Mouse (Mus musculus) hindlimb bud, embryonic 11.5 days (tissue): Measurements from ENCODE around the gene Kat7.

ENCODE experiments used
- DNase-seq: peaks from one replicate; pipeline ENCODE4 v3.0.0-alpha.2; 2012; ENCODE audit warnings: low read depth, low spot score; ENCODE audit errors: extremely low spot score

Kat7 gene

DNA sequence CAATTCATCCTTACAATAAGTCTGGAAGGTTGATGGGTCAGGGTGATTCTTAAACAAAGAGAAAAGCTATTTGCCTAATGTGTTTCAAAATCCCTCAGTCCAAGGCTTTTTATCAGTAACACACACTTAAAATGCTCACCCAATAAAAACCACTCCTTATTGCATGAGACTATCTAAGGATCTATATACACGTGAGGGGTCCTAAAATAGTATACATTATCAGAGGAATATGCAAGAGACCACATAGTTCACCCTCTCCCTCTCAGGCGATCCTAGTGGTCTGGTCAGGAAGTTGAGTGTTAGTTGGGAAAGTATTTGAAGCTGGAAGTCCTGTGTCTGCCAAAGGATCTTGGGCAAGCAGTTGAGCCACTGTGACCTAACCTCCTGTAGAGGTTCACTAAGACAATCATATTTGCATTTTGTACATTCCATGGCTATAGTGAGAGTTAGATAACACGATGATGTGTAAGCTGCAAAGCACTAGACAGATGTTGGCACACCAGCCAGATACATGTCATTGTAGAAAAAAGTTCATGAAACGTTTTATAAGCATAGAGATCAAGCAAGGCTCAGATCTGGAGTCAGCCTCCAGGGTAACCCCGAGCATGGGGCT, 24.5 kb upstream of the Kat7 start:
- no peak for DNase-seq

- no peak for DNase-seq
These were observed 23.8 kb upstream of the Kat7 start for GRCm38 (mm10) chr11:95333805-95334204.

GRCm38 (mm10) chr11:95333209-95333608, 23.2 kb upstream of the Kat7 start:
- no peak for DNase-seq

GRCm38 (mm10) chr11:95330662-95331061, 20.6 kb upstream of the Kat7 start:
- no peak for DNase-seq

DNA sequence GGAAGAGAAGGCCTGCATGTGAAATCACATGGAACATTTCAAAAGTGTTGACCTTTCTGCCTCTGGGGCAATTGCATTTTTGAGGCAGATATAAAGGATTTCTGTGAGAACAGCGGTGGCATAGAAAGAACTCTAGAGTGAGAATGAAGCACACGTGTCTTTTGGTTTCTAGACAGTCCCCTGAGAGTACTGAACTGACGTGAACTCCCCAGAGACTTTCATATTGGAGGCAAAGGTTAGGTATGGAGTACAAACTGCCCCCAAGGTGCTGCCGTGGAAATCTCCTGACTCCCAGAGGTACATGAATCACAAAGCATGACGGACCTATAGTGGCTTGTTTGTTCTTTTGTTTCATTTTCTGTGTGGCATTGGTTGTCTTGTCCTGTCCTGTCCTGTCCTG, 18.6 kb upstream of the Kat7 start:
- no peak for DNase-seq

GRCm38 (mm10) chr11:95326243-95326642, 16.2 kb upstream of the Kat7 start:
- no peak for DNase-seq

- DNase-seq = no peak
These were observed 15.8 kb upstream of the Kat7 start for GRCm38 (mm10) chr11:95325832-95326231.

DNA sequence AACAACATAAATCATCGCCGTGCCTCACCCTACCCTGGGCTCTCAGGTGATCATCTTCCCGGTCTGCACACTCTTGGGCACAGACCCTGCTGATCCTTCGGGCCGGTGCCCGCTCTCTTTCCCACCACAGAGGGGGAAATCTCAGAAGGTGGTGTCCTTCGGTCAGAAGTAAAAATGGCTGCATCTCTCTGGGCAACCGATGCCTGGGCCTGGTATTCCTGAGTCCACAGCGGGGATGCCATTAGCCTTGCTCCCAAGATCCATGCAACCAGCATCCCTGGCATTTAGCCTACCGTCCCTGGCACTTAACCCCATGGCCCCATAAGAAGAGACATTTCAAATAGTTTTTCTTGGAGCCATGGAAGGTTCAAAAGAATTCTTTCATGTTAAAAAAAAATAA, 14.1 kb upstream of the Kat7 start:
- DNase-seq = no peak

DNA sequence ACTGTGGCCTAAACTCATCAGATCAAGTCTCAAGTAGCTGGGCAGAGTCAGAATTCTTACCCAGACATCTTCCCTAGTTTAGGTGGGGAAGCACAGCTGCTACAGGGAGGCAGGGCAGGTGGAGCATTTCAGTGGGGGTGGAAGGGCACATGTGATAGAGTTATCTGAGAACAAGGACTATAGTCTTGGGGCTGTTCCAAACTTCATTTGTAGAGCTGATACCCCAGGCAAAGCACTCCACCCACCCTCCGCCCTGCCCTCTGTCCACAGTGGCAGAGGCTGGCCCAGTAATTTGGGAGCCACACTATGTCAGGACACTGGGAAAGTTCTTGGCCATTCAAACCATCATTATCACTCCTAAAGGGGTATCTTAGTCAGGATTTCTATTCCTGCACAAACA, 10.0 kb upstream of the Kat7 start:
- no peak for DNase-seq

DNA sequence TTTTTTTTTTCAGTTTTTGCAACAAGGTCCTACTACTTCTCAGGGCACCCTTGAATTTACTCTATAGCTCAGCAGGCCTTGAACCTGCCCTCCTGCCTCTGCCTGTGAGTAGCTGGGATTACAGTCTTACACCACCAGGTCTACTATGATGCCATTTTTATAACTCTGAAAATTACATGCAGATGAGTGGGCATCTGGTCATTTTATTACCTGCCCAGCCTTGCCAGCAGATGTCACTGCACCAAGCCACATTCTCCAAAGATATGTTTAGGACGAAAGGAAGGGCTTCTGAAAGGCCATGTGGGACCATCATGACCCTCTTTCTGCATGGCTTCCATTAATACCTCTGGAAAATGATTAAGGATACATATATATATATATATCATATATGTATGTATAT, 9.5 kb upstream of the Kat7 start:
- DNase-seq = no peak

GRCm38 (mm10) chr11:95318116-95318515, 8.1 kb upstream of the Kat7 start:
- no peak for DNase-seq

- no peak for DNase-seq
These were observed 5.3 kb upstream of the Kat7 start for GRCm38 (mm10) chr11:95315215-95315955.

- no peak for DNase-seq
These were observed 1.4 kb upstream of the Kat7 start for GRCm38 (mm10) chr11:95311425-95311807.

DNA sequence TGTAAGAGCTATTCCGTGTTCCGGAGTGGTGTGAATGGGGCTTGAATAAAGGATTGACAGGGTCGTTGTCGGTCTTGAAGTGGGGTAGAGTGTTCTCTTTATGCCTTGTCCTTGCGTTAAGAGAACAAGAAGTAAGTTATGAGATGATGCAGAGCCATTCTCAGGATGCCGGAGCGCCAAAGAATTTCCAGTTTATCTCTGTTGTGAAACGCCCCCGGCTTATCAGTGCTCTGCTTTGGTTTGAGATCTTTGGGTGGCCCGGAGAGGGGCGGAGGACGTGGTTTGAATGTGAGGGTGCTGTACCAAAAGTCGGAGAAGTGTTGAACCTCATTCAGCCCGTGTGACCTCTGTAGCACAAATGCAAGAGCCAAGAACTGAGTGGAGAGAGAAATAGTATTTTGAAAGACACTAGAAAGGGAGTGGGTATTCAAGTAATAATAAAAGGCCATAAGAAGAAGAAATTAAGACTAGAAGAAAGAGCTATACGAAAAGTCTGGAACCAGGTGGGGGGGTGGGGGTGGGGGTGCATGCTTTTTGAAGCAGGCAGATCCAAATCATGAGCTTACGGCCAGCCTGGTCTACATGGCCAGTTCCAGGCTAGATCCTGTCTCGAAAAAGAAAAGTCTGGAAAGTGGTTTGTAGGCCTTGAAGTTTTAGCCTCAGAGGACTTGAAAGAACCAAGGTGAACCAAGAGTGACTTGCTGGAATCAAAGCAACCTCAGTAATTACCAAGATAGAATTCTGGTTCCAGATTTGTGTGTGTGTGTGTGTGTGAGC, 790 bp upstream of the Kat7 start:
- DNase-seq = no peak

- peak; percentile 86 for DNase-seq
These were observed 488 bp downstream of the Kat7 start for GRCm38 (mm10) chr11:95309510-95310006.

DNA sequence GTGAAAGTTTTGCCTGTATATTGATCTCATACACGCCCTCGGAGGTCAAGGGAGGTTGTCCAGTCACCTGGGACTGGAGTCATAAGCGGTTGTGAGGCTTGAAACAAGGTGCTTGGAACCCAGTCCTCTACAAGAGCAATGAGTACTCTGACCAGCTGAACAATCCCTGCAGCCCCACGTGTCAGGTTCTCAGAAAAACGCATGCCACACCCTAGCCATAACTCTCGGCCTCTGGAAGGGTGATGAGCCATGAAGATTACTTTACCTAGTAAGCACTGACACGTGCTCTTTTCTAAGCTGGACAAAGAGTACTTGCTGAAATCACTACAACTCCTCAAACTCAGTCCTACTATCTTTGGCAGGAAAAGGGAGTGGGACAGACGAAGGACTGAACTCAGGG, 2.5 kb downstream of the Kat7 start:
- DNase-seq = no peak

- DNase-seq = no peak
These were observed 4.4 kb downstream of the Kat7 start for GRCm38 (mm10) chr11:95305600-95305999.

DNA sequence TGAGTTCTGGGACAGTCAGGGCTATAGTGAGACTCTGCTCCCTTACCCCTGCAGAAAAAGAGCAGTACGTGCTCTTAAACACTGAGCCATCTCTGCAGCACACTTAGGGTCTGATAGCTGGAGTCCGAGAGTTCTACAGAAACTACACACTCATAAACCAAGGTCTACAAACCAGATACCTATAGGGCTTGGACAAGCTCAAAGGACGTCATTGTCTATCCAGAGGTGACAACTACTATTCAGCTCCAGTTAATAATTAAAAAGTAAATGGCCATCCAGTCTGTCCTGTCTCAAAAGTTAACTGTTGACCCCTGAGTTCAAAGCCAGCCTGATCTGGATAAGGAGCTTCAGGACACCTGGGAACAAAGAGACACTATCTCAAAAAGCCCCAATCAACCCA, 8.3 kb downstream of the Kat7 start:
- no peak for DNase-seq

GRCm38 (mm10) chr11:95299886-95300285, 10.2 kb downstream of the Kat7 start:
- DNase-seq = no peak

GRCm38 (mm10) chr11:95298146-95298545, 11.9 kb downstream of the Kat7 start:
- no peak for DNase-seq

DNA sequence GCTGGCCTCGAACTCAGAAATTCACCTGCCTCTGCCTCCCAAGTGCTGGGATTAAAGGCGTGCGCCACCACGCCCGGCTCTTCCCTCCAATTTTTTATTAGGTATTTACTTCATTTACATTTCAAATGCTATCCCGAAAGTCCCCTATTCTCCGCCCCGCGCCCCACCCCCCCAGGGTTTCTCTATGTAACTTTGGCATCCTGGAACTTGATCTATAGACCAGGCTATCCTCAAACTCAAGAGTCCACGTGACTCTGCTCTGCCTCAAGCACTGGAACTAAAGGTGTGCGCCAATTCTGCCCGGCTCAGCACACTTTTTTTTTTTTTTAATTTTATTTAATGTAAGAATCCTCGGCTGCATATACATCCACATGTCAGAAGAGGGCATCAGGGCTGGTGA, 14.3 kb downstream of the Kat7 start:
- DNase-seq = no peak
